12 mouse cellular contexts compared by ENCODE assay signal in genomic region chr2:163437800-163438199, GRCm38 (mm10). TPM values are rescaled to one million over a fixed set of nuclear protein-coding genes. Genes with fewer than 3 reads are reported as not detected.
DNase-seq lines count a peak whose midpoint lies in the region; ATAC-seq and TF ChIP-seq lines count a peak whose summit lies in the region.
"Had no signal": no experiment of that assay in that cellular context is flagged by ENCODE, and none has a peak within 500 bp of the region (broad histone marks: within the 10 kb centered on the region; RNA-seq: fewer than 3 reads in every experiment).

No protein-coding gene starts in this region.

- ATAC-seq in kidney, embryonic 16.5 days (ENCODE audit: low FRiP score, low TSS enrichment) = no peak
- no peak for ATAC-seq in embryonic facial prominence, embryonic 14.5 days (ENCODE audit: low read depth)
- no peak for ATAC-seq in hindbrain, embryonic 13.5 days (ENCODE audit: low FRiP score)

- peak overlapping the region; percentile 44; the same call in 1 of the 2 replicates for H3K4me2 ChIP-seq in kidney, embryonic 16.5 days (replicated peaks; ENCODE audit: low read depth, low read length)
- H3K4me2 ChIP-seq in embryonic facial prominence, embryonic 14.5 days (ENCODE audit: low read depth, low read length) = peak overlapping the region; percentile 46; the same call in 1 of the 2 replicates
- H3K4me2 ChIP-seq in hindbrain, embryonic 13.5 days = peak overlapping the region; percentile 75

- no peaks in the 10 kb centered on the region for H3K9me3 ChIP-seq in kidney, embryonic 16.5 days (ENCODE audit: low read length)
- H3K9me3 ChIP-seq in embryonic facial prominence, embryonic 14.5 days (ENCODE audit: control insufficient read depth, low read length) = no peaks in the 10 kb centered on the region
- H3K9me3 ChIP-seq in hindbrain, embryonic 13.5 days = no peaks in the 10 kb centered on the region
- H3K9me3 ChIP-seq: G1E; limb, embryonic 13.5 days had no signal

- intact Hi-C loops in gastrocnemius, postnatal 14 days (cut with DNase I; ENCODE audit: low total_unique reads) = no loop called here

- peak overlapping the region; percentile 25; the same call in 1 of the 2 replicates for H3K4me3 ChIP-seq in kidney, embryonic 16.5 days (ENCODE audit: low read length)
- H3K4me3 ChIP-seq in kidney, adult 2 months (ENCODE audit: insufficient read depth, low read depth, low read length) = no peak overlapping the region
- H3K4me3 ChIP-seq in embryonic facial prominence, embryonic 14.5 days (ENCODE audit: low read depth, low read length) = no peak overlapping the region; the same call in 1 of the 2 replicates
- H3K4me3 ChIP-seq in hindbrain, embryonic 13.5 days = peak overlapping the region; percentile 91
- H3K4me3 ChIP-seq in olfactory bulb, adult 2 months (ENCODE audit: insufficient read depth, low read depth, low read length) = peak overlapping the region; percentile 87

- H3K27ac ChIP-seq in kidney, embryonic 16.5 days (ENCODE audit: low read length) = no peak overlapping the region
- no peak overlapping the region for H3K27ac ChIP-seq in kidney, adult 2 months (ENCODE audit: insufficient read depth, low read depth, low read length)
- H3K27ac ChIP-seq in embryonic facial prominence, embryonic 14.5 days (replicated peaks; ENCODE audit: low read depth, low read length) = no peak overlapping the region
- H3K27ac ChIP-seq in hindbrain, embryonic 13.5 days = peak overlapping the region; percentile 94
- peak overlapping the region; percentile 62 for H3K27ac ChIP-seq in olfactory bulb, adult 2 months (ENCODE audit: insufficient read depth, low read depth, low read length)
- H3K27ac ChIP-seq: limb, embryonic 13.5 days had no signal

- DNase-seq in kidney, adult 2 months = no peak
- DNase-seq in embryonic facial prominence, embryonic 14.5 days (ENCODE audit: low spot score) = no peak
- DNase-seq in gastrocnemius, postnatal 14 days = no peak
- DNase-seq in ovary, postnatal 36 days (ENCODE audit: low spot score) = no peak

- H3K27me3 ChIP-seq in kidney, embryonic 16.5 days (ENCODE audit: insufficient read depth, low read length) = peaks cover 22% of the 10 kb centered on the region
- H3K27me3 ChIP-seq in kidney, adult 2 months (replicated peaks; ENCODE audit: control insufficient read depth, insufficient read depth, low read length) = no peaks in the 10 kb centered on the region
- peaks cover 27% of the 10 kb centered on the region for H3K27me3 ChIP-seq in embryonic facial prominence, embryonic 14.5 days (replicated peaks; ENCODE audit: control insufficient read depth, insufficient read depth, low read length)
- H3K27me3 ChIP-seq in hindbrain, embryonic 13.5 days = no peaks in the 10 kb centered on the region

- H3K4me1 ChIP-seq in kidney, embryonic 16.5 days (ENCODE audit: insufficient read depth, low read length) = peaks cover 6% of the 10 kb centered on the region
- H3K4me1 ChIP-seq in kidney, adult 2 months (ENCODE audit: control insufficient read depth, insufficient read depth, low read length) = no peaks in the 10 kb centered on the region
- no peaks in the 10 kb centered on the region for H3K4me1 ChIP-seq in embryonic facial prominence, embryonic 14.5 days (ENCODE audit: control insufficient read depth, insufficient read depth, low read length)
- peaks cover 43% of the 10 kb centered on the region for H3K4me1 ChIP-seq in hindbrain, embryonic 13.5 days (replicated peaks)
- H3K4me1 ChIP-seq in olfactory bulb, adult 2 months (ENCODE audit: control insufficient read depth, insufficient read depth, low read length) = peaks cover 15% of the 10 kb centered on the region

- no peak for TF ChIP-seq POLR2A in kidney, adult 2 months (IDR thresholded peaks at IDR 0.05; ENCODE audit: low read depth, low read length)
- no peak for TF ChIP-seq POLR2A in olfactory bulb, adult 2 months (IDR thresholded peaks at IDR 0.05; ENCODE audit: insufficient read depth, low read depth, low read length)

- H3K9ac ChIP-seq in kidney, embryonic 16.5 days (replicated peaks; ENCODE audit: low read length) = no peak overlapping the region
- H3K9ac ChIP-seq in embryonic facial prominence, embryonic 14.5 days (ENCODE audit: low read depth, low read length) = no peak overlapping the region
- H3K9ac ChIP-seq in hindbrain, embryonic 13.5 days = peak overlapping the region; percentile 96
- H3K9ac ChIP-seq: limb, embryonic 13.5 days had no signal

- WGBS in kidney, embryonic 16.5 days = 31% methylated on average over 4 of the region's 4 CpGs
- 47% methylated on average over 4 of the region's 4 CpGs for WGBS in kidney, adult 2 months
- WGBS in embryonic facial prominence, embryonic 14.5 days = 38% methylated on average over 4 of the region's 4 CpGs
- WGBS in hindbrain, embryonic 13.5 days = 41% methylated on average over 4 of the region's 4 CpGs
- 27% methylated on average over 4 of the region's 4 CpGs for WGBS in olfactory bulb, adult 2 months

- no peak for TF ChIP-seq CTCF in kidney, adult 2 months (conservative IDR thresholded peaks at IDR 0.05; ENCODE audit: insufficient read depth, insufficient read length, low read depth, low read length)
- no peak for TF ChIP-seq CTCF in olfactory bulb, adult 2 months (IDR thresholded peaks at IDR 0.05; ENCODE audit: insufficient read depth, low read depth, low read length)

- H3K36me3 ChIP-seq in kidney, embryonic 16.5 days (ENCODE audit: insufficient read depth, low read length) = no peaks in the 10 kb centered on the region
- no peaks in the 10 kb centered on the region for H3K36me3 ChIP-seq in kidney, adult 2 months (ENCODE audit: control insufficient read depth, insufficient read depth, low read length)
- no peaks in the 10 kb centered on the region for H3K36me3 ChIP-seq in embryonic facial prominence, embryonic 14.5 days (ENCODE audit: control insufficient read depth, insufficient read depth, low read length)
- peaks cover 12% of the 10 kb centered on the region for H3K36me3 ChIP-seq in hindbrain, embryonic 13.5 days
- H3K36me3 ChIP-seq: G1E; limb, embryonic 13.5 days had no signal

RNA-seq across cellular contexts. Expression of gene Gdap1l1, which starts 0.5 kb away (rescaled TPM):
- polyA plus RNA-seq in kidney, embryonic 16.5 days (2015; fragmentation: Nextera tagmentation; extraction: Ambion mirVana) = 0.91 and 2.2 TPM in 2 replicates
- polyA plus RNA-seq in kidney, adult 2 months (2012; rRNA removed) = 0.31 and 0.38 TPM in 2 replicates
- 6.2 and 6.9 TPM in 2 replicates for polyA plus RNA-seq in embryonic facial prominence, embryonic 14.5 days (2014; fragmentation: Nextera tagmentation; extraction: Ambion mirVana)
- 121 and 129 TPM in 2 replicates for polyA plus RNA-seq in hindbrain, embryonic 13.5 days (2015; fragmentation: Nextera tagmentation; extraction: Ambion mirVana)
- not detected in 2 replicates for polyA plus RNA-seq in olfactory bulb, adult 2 months (2012; ENCODE audit: insufficient read depth, insufficient read length, low replicate concordance, missing spikeins)
- total RNA-seq in gastrocnemius, postnatal 14 days (2021) = under 1 TPM in 1 of 2 experiments, not detected in 1; 0.23 TPM
- total RNA-seq: heart, adult 8-10 months had no signal
- polyA plus RNA-seq: G1E had no signal

RNA-seq across cellular contexts. Expression of gene Oser1, which starts 13.3 kb away (rescaled TPM):
- 95.6 and 99.2 TPM in 2 replicates for polyA plus RNA-seq in kidney, embryonic 16.5 days (2015; fragmentation: Nextera tagmentation; extraction: Ambion mirVana)
- 11.5 and 13.9 TPM in 2 replicates for polyA plus RNA-seq in kidney, adult 2 months (2012; rRNA removed)
- 79.0 and 82.1 TPM in 2 replicates for polyA plus RNA-seq in embryonic facial prominence, embryonic 14.5 days (2014; fragmentation: Nextera tagmentation; extraction: Ambion mirVana)
- polyA plus RNA-seq in hindbrain, embryonic 13.5 days (2015; fragmentation: Nextera tagmentation; extraction: Ambion mirVana) = 75.0 and 76.2 TPM in 2 replicates
- polyA plus RNA-seq in olfactory bulb, adult 2 months (2012; ENCODE audit: insufficient read depth, insufficient read length, low replicate concordance, missing spikeins) = not detected in 2 replicates
- 10 to 100 TPM; 25.9 to 29.5 TPM for total RNA-seq in gastrocnemius, postnatal 14 days (2021)

RNA-seq across cellular contexts. Expression of gene Fitm2, which starts 34.6 kb away (rescaled TPM):
- polyA plus RNA-seq in kidney, embryonic 16.5 days (2015; fragmentation: Nextera tagmentation; extraction: Ambion mirVana) = 11.3 and 11.7 TPM in 2 replicates
- polyA plus RNA-seq in kidney, adult 2 months (2012; rRNA removed) = 19.9 and 21.9 TPM in 2 replicates
- polyA plus RNA-seq in embryonic facial prominence, embryonic 14.5 days (2014; fragmentation: Nextera tagmentation; extraction: Ambion mirVana) = 11.3 and 12.6 TPM in 2 replicates
- 14.0 and 14.1 TPM in 2 replicates for polyA plus RNA-seq in hindbrain, embryonic 13.5 days (2015; fragmentation: Nextera tagmentation; extraction: Ambion mirVana)
- polyA plus RNA-seq in olfactory bulb, adult 2 months (2012; ENCODE audit: insufficient read depth, insufficient read length, low replicate concordance, missing spikeins) = not detected in 2 replicates
- 10 to 100 TPM; 46.2 to 63.3 TPM for total RNA-seq in gastrocnemius, postnatal 14 days (2021)

RNA-seq across cellular contexts. Expression of gene Jph2, which starts 40.0 kb away (rescaled TPM):
- 2.8 and 3.3 TPM in 2 replicates for polyA plus RNA-seq in kidney, embryonic 16.5 days (2015; fragmentation: Nextera tagmentation; extraction: Ambion mirVana)
- 3.1 and 3.8 TPM in 2 replicates for polyA plus RNA-seq in kidney, adult 2 months (2012; rRNA removed)
- 3.5 and 4.1 TPM in 2 replicates for polyA plus RNA-seq in embryonic facial prominence, embryonic 14.5 days (2014; fragmentation: Nextera tagmentation; extraction: Ambion mirVana)
- polyA plus RNA-seq in hindbrain, embryonic 13.5 days (2015; fragmentation: Nextera tagmentation; extraction: Ambion mirVana) = 0.38 and 0.49 TPM in 2 replicates
- polyA plus RNA-seq in olfactory bulb, adult 2 months (2012; ENCODE audit: insufficient read depth, insufficient read length, low replicate concordance, missing spikeins) = not detected in 2 replicates
- 100 to 1,000 TPM; 352 to 422 TPM for total RNA-seq in gastrocnemius, postnatal 14 days (2021)
- polyA plus RNA-seq: G1E had no signal

RNA-seq across cellular contexts. Expression of gene R3hdml, which starts 54.3 kb away (rescaled TPM):
- 43.8 and 46.4 TPM in 2 replicates for polyA plus RNA-seq in kidney, embryonic 16.5 days (2015; fragmentation: Nextera tagmentation; extraction: Ambion mirVana)
- polyA plus RNA-seq in kidney, adult 2 months (2012; rRNA removed) = 3.6 and 4.6 TPM in 2 replicates
- 0.15 and 0.25 TPM in 2 replicates for polyA plus RNA-seq in embryonic facial prominence, embryonic 14.5 days (2014; fragmentation: Nextera tagmentation; extraction: Ambion mirVana)
- not detected in 2 replicates for polyA plus RNA-seq in hindbrain, embryonic 13.5 days (2015; fragmentation: Nextera tagmentation; extraction: Ambion mirVana)
- polyA plus RNA-seq in olfactory bulb, adult 2 months (2012; ENCODE audit: insufficient read depth, insufficient read length, low replicate concordance, missing spikeins) = not detected in 2 replicates
- not detected for total RNA-seq in gastrocnemius, postnatal 14 days (2021)
- total RNA-seq: adrenal gland, postnatal 25 days; G1E; heart, adult 8-10 months had no signal
- polyA plus RNA-seq: embryonic facial prominence, embryonic 11.5 days; G1E; limb, embryonic 13.5 days had no signal

Comparison
In these comparisons a context has a peak if more than half of its experiments do, and no peak if none do; other contexts are left out.
1. H3K4me3 ChIP-seq: peak in kidney, embryonic 16.5 days (single experiment), hindbrain, embryonic 13.5 days (single experiment) and olfactory bulb, adult 2 months (single experiment); none in kidney, adult 2 months (single experiment) and embryonic facial prominence, embryonic 14.5 days (single experiment).
2. H3K27ac ChIP-seq: peak in hindbrain, embryonic 13.5 days (single experiment) and olfactory bulb, adult 2 months (single experiment); none in kidney, embryonic 16.5 days (single experiment), kidney, adult 2 months (single experiment) and embryonic facial prominence, embryonic 14.5 days (single experiment).
3. RNA of gene Gdap1l1, which starts 0.5 kb away (polyA plus RNA-seq): 121 to 129 TPM in hindbrain, embryonic 13.5 days; 6.2 to 6.9 TPM in embryonic facial prominence, embryonic 14.5 days, 0.91 to 2.2 TPM in kidney, embryonic 16.5 days, 0.31 to 0.38 TPM in kidney, adult 2 months and not detected in olfactory bulb, adult 2 months; every median in the first group is over 10 times any median in the second.
4. RNA of gene Fitm2, which starts 34.6 kb away (polyA plus RNA-seq): 19.9 to 21.9 TPM in kidney, adult 2 months, 14.0 to 14.1 TPM in hindbrain, embryonic 13.5 days, 11.3 to 11.7 TPM in kidney, embryonic 16.5 days and 11.3 to 12.6 TPM in embryonic facial prominence, embryonic 14.5 days; not detected in olfactory bulb, adult 2 months; every median in the first group is over 10 times any median in the second.
5. Peak in every context shown above with its lines, with median percentiles within 50 percentile points of each other: H3K4me2 ChIP-seq.